Mouse (Mus musculus) T-helper 17 cell (primary cell): ENCODE data around the gene Lyl1.

Source experiments
- in situ Hi-C, 2 experiments: fragments of 300-600 bp; cut with MboI, MseI; formaldehyde crosslinking; loops; 1 replicate in 1 of 2; 2 replicates in 1 of 2; pipeline ENCODE4 v1.15.1; 2025; ENCODE audit warnings: high pct_unique_total_duplicates in 2 of 2

Lyl1 gene

GRCm38 (mm10) chr8:84700941-84701911 lies at the start of gene Lyl1:
TSS of gene Lyl1 (plus strand) at chr8:84701457.
- in situ Hi-C loops, result no loop called here

DNA sequence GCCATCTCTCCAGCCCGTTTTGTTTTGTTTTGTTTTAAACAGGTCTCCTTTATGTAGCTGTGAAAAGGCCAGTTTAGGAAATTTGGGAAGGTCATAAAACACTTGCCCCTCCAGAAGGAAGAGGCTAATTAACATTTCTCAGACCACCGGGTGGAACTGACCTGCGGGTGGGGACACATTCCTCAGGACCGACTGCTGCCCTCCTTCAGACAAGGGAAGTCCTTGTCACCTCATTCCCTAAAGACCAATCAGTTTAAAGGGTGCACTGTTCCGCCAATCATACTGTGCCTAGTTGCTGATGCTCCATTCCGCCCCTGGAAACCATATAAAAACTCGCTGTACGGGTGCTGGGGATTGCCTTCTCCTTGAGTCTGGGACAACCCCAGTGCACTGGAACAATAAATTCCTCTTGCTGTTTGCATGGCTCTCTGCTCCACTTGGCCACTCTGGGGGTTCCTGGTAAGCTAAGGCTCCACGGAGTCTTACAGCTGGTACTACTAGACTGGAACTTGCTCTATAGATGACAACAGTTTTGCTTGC lies 48.1 kb upstream of the Lyl1 start:
- in situ Hi-C loops, result no loop called here

DNA sequence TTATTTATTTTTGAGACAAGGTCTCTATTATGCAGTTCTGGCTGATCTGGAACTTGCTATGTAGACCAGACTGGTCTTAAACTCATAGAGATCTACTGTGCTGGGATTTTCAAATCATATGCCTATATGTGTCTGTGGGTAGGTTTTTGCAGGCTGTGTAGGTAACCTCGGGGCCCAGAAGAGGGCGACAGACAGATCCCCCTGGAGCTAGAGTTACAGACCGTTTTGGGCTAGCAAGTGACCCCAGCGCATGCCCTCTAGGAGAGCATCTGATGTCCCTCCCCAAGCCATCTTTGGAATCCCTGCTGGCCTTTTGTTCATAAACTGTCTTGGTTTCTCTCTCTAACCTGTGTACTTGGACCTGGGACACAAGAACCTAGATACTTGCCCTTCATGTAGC lies 46.7 kb upstream of the Lyl1 start:
- in situ Hi-C loops, result no loop called here

- in situ Hi-C loops, result no loop called here
These were observed 45.7 kb upstream of the Lyl1 start for GRCm38 (mm10) chr8:84655336-84656190.

DNA sequence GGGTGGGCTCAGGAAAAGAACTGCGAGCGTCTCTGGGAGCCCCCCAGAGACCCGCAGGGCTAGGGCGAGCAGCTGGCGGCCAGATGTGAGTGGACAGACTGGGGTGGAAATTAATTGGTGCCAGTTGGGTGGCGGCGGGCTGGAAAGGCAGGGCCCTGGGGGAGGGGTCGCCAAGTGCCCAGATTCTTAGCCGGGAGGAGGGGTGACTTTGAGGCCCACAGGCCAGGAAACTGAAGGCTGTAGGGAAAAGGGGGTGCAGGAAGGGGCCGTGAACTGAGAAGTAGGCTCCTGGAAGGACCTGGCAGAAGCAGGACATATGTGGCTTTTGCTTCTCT lies 45.1 kb upstream of the Lyl1 start:
- in situ Hi-C loops, result no loop called here

- in situ Hi-C loops, result no loop called here
These were observed 44.6 kb upstream of the Lyl1 start for GRCm38 (mm10) chr8:84656641-84657126.

GRCm38 (mm10) chr8:84657203-84657602 lies 44.1 kb upstream of the Lyl1 start:
- in situ Hi-C loops, result no loop called here

DNA sequence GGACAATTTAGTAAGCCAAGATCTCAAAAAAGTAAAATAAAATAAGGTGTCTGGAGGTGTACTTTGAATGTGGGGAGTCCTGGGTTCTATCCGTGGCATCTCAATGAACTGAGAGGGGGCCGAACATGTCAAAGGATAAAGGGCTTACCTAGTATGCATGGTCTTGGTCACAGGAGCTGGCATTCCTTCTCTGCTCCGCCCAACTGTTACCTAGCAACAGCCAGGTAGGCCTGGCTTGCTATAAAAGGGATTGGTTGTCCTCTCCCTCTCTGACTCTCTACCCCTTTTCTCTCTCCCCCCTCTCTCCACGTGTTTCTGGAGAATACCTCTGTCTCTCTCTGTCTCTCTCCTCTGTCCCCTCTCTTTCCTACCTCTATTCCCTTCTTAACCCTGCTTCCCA lies 43.6 kb upstream of the Lyl1 start:
- in situ Hi-C loops, result no loop called here

DNA sequence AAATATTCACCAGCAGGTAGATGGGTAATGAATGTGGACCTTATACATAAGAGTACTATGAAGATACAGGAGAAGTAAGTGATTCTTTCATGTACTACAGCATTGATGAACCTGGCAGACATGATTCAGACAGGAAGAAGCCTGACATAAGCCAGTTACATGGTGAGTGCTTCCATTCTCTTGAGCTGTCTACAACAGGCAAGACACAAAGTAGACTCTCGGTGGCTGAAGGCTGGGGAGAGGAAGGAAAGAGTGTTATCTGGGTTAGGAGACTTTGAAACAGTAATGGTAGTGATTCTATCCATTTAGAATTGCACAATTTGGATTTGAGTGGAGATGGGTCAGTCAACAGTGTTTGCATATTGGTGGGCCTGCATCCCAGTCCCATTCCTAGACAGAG lies 42.3 kb upstream of the Lyl1 start:
- in situ Hi-C loops, result no loop called here

DNA sequence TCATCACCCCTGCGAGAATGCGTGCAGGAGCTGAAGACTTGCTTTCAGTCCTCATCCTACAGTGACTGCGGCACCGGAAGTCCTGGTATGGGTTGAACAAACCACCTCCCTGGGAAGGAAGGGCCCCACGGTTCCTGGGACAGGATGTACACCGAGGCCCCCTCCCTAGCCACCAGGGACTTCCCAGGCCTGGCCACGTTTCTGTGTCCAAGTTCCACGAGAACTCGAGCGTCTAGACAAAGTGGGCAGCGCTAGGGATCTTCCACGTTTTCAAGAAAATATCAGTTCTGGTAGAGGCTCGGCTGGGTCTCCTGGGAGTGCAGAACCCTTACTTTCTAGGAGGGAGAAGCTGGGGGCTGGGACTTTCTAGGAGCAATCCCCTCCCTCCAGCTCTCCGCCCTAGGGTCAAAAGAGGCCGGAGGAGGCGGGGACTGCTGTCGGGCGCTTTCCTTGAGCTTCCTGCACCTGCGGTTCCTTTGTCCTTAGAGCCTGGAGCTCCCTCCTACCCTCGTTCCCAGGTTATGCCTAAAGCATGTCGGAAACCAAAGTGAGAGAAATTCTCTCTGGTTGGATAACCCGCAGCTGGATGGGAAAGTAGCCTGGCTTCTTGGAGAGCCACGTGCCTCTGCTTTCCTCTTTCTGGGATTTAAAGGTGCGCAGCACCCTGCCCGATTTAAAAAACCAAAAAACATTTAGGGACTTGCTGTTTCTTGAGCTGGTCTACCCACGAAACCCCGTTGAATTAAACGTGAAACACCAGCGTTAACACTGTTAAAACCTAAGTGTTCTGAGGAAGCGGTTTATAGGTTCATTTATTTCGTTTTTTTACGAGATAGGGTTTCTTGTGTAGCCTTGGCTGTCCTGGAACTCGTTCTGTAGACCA lies 41.1 kb upstream of the Lyl1 start:
- in situ Hi-C loops, result loop anchor here in 1 of 2 experiments (5.0 kb wide), 1 partner anchor 317 kb away; the partner anchor contains the start of gene Junb

- in situ Hi-C loops, result loop anchor here in 1 of 2 experiments (5.0 kb wide), 1 partner anchor 316 kb away; the partner anchor contains the start of gene Junb
These were observed 40.3 kb upstream of the Lyl1 start for GRCm38 (mm10) chr8:84660819-84661457.

DNA sequence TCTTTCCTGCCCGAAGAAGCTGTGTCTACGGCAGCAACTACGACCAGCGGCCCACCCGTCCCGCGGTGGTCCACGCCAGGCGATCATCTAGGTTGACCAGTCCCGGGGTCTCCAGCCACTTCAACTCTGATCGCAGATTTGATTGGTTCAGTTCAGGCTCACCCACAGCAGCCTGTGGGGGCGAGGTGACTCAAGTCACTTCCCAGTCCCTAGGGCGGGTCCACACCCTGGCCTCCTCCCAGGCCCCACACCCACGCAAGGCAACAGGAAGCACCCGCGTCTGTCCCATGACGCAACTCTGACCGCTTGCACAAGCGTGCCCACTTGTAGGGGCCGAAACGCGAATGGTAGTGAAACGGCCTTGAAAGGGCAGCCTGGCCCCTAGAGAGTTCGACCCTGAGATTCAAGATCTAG lies 39.8 kb upstream of the Lyl1 start:
- in situ Hi-C loops, result loop anchor here in 1 of 2 experiments (5.0 kb wide), 1 partner anchor 316 kb away; the partner anchor contains the start of gene Junb

- in situ Hi-C loops, result loop anchor here in 1 of 2 experiments (5.0 kb wide), 1 partner anchor 315 kb away; the partner anchor contains the start of gene Junb
These were observed 39.2 kb upstream of the Lyl1 start for GRCm38 (mm10) chr8:84661961-84662571.

GRCm38 (mm10) chr8:84662581-84663065 lies 38.6 kb upstream of the Lyl1 start, which contains the start of gene Ier2:
TSS of gene Ier2 (minus strand) at chr8:84662852.
- in situ Hi-C loops, result loop anchor here in 1 of 2 experiments (5.0 kb wide), 1 partner anchor 315 kb away; the partner anchor contains the start of gene Junb

GRCm38 (mm10) chr8:84663483-84664327 lies 37.6 kb upstream of the Lyl1 start:
- in situ Hi-C loops, result loop anchor here in 1 of 2 experiments (5.0 kb wide), 1 partner anchor 314 kb away; the partner anchor contains the start of gene Junb

GRCm38 (mm10) chr8:84664566-84665384 lies 36.5 kb upstream of the Lyl1 start:
- in situ Hi-C loops, result loop anchor here in 1 of 2 experiments (5.0 kb wide), 1 partner anchor 313 kb away; the partner anchor contains the start of gene Junb

- in situ Hi-C loops, result no loop called here
These were observed 35.8 kb upstream of the Lyl1 start for GRCm38 (mm10) chr8:84665385-84665893.
